Mouse (Mus musculus): ENCODE measurements at regions not wholly inside any gene's neighbourhood (a gene's known extent, or its start where the extent isn't known, plus 50 kb on each side); places are given as distances from the start of the nearest gene placed in this dataset.

DNA sequence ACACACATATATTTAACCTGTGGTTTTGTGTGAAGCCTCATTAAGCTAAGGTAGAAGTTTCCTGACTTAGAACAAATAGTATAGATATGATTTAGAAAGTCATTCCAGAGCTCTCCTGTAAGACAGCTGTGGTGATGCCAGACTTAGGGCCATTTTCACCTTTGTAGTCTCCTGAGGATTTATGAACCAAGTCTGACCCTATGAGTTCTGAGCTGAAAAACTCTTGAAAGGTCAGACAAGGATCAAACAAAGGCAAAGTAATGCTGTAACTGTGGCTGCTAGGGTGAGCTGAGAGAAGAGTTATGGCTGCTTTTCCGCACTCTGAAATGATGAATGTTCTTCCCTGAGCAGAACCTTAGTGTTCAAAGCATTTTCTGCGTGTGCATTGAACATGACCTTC, 58.9 kb upstream of the Stxbp6 start:
- 19% methylated on average over 2 of the region's 2 CpGs for WGBS
- DNase-seq (ENCODE audit: low spot score): no peak
- Histone ChIP-seq H3K27ac (no peak overlapping the region), H3K4me3 (no peak overlapping the region), H3K4me1 (peaks cover 7% of the 10 kb centered on the region), H3K27me3 (ENCODE audit: low read depth, poor library complexity, severe bottlenecking) (no peaks in the 10 kb centered on the region), H3K9me3 (replicated peaks) (no peaks in the 10 kb centered on the region), H3K36me3 (no peaks in the 10 kb centered on the region)

DNA sequence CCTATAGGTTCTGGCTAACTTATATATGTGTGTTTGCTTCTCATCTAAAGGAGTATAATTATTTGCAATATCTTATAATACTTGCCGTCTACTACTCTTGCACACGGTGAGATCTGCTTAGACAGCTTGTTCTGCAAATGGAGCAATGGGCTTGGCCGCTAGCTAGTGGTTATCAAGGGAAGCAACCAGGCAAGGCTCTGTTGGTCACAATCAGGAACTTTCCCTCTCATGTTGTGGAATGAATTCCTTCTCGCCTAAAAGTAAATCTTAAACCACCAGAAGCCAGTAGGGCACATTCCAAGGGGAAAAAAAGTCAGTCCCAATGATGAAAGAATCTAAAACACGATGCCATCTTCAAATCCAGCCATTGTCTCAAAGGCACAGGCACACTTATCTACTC, 56.6 kb upstream of the Stxbp6 start:
- Histone ChIP-seq H3K27me3 (ENCODE audit: low read depth, poor library complexity, severe bottlenecking) (no peaks in the 10 kb centered on the region), H3K4me1 (peaks cover 7% of the 10 kb centered on the region), H3K27ac (no peak overlapping the region), H3K9me3 (replicated peaks) (no peaks in the 10 kb centered on the region), H3K36me3 (no peaks in the 10 kb centered on the region), H3K4me3 (no peak overlapping the region)
- DNase-seq (ENCODE audit: low spot score): no peak
- WGBS: 95% methylated on average over 5 of the region's 5 CpGs

DNA sequence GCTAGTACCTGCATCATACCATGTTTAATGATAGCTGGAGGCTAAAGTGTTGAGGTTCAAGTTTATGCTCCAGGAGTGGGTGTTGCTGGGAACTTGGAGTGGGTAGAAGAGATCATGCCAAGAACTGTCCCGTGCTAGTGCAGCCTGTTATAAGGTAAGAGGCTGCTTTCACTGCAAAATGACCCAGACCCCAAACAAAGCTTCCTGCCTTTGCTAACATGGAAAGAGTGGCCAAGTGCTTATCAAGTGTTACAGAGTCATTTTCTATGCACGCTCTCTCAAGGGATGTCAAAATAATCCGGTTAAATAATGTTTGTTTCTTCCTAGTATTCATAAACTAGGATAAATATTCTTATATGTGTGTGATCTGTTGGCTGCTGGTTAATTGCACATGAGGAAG, 51.4 kb upstream of the Stxbp6 start:
- Histone ChIP-seq H3K9me3 (replicated peaks) (no peaks in the 10 kb centered on the region), H3K27me3 (ENCODE audit: low read depth, poor library complexity, severe bottlenecking) (no peaks in the 10 kb centered on the region), H3K36me3 (no peaks in the 10 kb centered on the region), H3K4me3 (no peak overlapping the region), H3K4me1 (no peaks in the 10 kb centered on the region), H3K27ac (no peak overlapping the region)
- 89% methylated on average over 3 of the region's 3 CpGs for WGBS
- no peak for DNase-seq (ENCODE audit: low spot score)

Measured in limb, embryonic 10.5 days (tissue).